Mouse (Mus musculus) c-Kit-positive CD71-negative TER-119-negative erythroid progenitor cells, embryonic 14.5 days (primary cell): ENCODE results near the gene Larp1b.

ENCODE experiments used
- DNase-seq: peaks from one replicate; pipeline ENCODE4 v3.0.0-alpha.2; 2013; ENCODE audit warnings: low read depth

Larp1b gene

DNA sequence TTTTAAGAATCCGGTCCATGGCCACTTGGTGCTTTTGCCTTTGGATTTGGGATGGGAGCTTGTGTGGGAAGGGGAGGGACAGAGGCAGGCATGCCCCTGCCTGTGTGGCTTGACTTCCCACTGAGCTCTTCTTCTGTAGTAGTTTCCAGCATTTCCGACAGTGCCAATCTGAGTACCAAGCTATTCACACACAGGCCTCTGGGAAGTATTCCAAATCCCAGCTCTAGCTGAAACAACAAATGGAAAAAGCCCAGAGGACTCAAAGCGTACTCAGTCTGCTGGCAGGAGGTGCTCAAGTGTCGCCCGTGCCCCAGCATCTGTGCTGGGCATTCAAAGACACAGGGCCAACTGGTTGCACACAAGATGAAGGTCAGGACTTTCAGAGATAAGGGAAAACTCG, 72.4 kb downstream of the Larp1b start:
- no peak for DNase-seq

DNA sequence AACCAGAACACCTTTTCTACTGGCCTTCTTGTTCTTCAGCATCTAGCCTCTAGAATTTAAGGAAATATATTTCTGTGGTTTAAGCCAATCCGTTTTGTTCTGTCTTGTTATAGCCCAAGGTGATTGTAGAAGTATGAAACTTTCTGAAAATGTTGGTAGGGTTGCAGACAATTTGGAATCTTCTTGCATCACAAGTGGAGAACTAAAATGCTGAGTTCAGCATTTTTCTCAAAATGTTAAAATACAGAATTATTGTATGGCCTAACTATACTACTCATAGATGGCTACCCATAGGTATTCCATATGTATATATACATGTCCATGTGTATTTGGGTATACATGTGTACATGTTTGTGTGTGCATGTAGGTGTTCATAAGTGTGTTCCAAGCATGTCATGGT, 81.1 kb downstream of the Larp1b start:
- no peak for DNase-seq

DNA sequence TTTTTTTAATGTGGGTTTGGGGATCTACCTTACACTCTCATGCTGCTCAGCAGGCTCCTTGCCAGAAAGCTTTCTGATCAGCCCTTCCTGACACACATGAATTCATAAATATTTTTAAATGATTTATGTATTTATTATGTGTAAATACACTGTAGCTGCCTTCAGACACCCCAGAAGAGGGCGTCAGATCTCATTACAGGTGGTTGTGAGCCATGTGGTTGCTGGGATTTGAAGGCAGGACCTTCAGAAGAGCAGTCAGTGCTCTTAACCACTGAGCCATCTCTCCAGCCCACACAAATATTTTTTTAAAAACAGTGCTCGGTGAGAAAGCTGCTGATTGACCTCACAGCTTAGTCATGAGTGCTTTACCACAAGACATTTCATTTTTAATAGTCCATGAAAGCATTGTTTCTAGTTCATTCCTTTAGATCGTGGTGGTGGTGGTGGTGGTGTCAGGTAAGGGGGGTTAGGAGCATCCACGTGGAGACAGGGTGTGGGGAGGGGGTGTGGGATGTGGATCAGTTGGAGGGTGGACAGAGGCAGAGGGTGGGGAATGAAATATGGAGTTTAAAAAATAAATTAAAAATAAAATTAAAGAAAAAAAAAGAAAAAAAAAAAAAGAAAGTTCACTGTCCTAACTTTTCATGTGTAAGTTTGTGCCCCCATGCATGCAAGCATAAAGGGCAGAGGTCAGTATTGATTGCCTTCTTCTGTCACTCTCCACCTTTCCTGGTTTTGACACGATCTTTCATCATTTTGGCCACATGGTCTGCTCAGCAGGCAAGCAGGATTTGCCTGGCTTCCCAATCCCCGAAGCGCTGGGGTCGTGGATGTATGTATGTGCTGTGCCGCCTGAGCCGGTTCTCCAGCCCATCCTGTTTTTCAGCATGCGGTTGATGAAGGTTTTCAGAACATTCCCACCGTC, 81.9 kb downstream of the Larp1b start:
- no peak for DNase-seq

DNA sequence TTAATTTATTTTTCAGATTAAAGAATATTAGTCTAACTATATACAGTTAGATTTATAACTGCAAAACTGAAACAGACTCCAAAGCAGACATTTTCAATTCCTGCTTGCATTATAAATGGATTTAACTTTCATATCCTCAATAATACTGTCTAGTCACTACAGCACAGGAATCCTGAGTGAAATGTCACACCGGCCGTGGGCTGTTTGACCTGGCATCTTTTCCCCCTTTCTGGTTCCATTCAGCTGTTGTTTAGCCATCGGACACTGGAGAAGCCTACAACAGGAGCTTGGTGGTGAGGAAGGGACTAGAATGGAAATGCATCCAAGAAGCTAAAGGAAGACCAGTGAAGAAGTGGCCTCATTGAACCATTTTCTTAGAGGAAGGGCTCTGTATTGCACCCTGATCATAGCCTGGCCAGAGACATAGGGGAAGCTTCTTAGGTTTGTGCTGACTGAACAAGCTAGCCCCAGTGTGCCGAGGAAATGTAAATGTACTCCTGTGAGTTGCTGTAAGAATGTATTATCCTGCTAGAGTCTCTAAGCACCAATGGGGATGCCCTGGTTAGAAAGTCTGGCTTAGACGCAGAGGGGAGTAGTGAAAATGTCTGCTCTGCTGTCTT, 88.8 kb downstream of the Larp1b start:
- no peak for DNase-seq

DNA sequence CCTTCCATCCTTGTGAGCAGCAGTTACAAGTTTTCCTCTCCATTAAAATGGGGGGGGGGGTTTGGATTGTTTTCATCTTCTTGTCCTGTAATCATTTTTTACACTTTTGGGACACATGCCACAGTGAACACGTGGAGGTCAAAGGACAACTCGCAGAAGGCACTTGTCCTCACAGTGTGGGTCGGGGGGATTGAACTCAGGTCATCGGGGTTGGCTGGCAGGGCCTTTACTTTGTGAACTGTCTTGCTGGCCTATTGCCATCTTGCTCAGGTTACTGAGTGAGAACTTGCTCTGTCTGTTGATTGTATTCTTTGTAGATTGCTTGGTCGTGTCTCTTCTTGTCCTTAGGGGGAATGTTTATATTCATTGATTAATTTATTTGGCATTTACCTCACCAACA, 91.6 kb downstream of the Larp1b start:
- DNase-seq, result no peak

DNA sequence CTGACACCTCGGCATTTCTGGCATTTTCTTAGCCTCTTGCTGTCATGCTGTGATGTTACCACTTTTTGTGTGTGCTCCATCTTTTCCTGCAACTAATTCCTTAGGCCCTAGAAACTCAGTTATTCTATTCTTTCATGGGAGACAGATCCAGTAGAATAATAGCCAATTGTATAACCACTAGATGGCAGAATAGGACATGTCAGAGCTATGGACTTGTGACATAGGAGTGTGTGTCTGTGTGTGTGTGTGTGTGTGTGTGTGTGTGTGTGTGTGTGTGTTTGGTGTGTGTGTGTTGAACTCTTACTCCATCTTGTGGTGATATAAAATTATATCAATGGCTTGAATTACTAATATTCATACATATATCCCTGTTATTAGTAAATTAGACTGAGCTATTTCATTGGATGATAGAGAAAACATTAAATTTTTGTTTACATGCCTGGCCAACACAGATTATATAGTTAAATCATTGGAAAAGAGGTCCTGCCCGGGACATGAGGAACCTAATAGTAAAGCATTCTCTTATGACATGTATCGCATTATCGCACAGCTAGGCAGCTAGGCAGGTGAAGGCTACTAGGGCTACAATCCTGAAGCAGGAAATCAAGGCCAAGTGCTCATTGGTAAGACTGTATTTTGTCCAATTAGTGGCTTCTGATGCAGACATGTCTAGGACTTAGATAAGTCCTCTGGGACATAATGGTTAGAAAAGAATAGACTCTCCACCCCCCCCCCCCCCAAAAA, 92.7 kb downstream of the Larp1b start:
- DNase-seq, result no peak

DNA sequence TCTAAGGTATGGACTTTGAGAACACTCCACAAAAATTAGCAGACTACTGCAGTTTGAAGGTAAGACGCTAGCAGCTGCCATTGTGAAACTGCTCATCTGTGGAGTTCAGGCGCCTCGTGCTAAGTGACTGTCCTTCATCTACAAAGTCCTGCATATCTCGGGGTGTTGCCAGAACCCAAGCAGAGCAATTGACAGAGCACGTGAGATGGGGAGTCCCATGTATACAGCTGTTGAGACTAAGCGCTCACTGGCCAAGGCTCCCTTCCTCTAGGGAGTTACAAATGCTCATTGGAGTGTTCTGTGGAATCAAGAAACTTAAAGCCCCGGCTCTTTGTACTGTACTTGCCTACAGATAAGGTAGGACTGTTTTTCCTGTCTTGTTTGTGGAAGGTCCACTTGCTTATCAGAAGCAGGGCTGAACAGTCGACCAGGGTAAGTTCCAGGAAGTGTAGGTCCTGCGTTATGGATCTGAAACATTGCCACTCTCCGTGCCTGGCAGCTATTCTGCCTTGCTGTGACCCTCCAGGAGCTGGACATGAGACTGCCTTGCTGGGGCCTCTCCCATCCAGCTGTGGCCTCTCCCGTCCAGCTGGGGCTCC, 94.2 kb downstream of the Larp1b start:
- no peak for DNase-seq

DNA sequence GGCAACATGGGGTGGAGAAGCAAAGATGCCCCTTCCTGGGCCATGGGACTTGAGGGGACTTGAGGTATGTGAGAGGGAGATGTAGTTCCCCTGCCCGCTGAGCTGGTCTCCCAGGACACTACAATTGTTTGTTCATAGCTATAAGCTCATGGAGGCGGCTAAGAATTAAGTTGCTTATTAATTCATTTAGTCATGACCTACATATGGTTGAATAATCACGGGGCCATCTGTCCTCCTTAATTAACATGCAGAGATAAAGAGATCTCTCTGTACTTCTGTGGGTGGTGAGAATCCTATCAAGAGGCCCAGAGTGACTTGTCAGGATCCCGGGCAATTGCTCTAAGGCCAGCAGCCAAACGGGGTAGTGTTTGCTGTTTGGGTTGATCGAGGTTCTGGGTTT, 98.2 kb downstream of the Larp1b start:
- no peak for DNase-seq

DNA sequence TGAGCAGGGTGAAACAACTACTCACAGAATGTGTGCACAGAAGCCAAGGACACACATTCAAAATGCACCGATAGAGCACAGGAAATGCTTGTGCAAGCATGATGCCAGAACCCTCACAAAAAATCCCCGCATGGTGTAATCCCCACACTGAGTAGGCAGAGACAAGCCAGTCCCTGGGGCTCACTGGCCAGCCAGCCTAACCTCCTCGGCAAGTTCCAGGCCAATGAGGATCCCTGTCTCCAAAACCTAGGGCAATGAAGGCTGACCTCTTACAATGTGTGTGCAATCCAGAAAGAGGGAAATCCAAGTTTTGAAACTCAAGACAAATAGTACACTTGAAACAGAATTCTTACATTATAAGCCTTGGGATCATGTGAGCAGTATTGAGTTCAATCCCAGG, 103.7 kb downstream of the Larp1b start:
- DNase-seq, result no peak

DNA sequence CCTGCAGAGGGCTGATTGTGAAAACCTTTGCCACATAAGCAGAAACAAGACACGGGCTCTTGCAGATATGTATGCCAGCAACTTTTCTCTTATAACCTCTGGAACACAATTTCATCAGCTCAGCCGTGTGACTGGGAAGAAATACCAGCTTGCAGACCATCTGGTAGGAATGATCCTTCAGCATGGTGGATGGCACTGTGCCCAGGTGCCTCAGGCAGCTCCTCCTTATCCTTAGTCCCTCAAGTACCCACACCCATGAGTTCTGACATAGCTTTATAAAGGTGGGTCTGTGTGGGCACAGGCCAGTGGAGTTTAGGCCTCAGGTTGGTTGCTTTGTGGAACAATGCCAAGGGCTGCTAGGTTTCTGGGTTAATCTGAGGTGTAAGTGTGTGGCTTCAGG, 108.8 kb downstream of the Larp1b start:
- DNase-seq, result no peak

DNA sequence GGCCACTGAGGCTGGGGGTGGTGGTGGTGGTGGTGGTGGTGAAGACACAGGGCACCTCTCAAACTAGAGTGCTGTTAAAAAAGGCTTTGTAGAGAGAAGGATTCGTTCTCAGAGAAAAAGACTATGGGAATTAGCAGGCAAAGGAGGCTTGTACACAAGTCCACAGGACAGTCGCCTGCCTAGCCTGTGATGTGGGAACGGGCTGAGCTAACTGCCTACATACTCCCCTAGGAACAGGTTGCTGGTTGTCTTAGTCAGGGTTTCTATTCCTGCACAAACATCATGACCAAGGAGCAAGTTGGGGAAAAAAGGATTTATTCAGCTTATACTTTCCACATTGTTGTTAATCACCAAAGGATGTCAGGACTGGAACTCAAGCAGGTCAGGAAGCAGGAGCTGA, 109.6 kb downstream of the Larp1b start:
- no peak for DNase-seq

DNA sequence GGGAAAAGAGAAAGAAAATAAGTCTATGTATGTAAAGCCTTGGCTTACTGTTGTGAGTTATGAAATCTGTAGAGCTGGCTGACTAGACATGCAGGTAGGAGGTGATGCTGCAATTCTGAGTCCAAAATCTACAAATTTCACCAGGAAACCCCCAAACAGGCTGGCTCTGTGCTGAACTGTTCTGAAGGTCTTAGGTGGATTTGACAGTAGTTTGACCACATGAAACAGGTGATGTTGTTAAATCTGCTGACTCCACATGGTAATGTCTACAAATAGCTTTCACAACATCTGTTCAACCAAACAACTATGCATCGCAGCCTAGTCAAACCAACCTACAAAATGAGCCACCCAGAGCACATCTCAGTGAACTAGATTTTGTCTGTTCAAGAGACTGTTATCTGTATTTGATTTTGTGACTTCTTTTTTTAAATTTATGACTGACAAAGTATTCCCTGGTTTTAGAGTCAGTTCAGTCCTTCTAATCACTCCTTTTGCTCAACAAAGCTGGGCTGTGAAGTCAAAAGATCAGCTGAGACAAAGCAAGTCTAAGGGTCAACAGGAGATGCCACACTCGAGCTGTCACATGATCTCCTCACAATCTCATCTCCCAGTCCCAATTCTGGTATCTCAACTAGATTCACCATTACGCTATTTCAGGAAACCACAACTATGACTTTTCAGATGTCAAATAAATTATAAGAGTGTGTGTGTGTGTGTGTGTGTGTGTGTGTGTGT, 112.4 kb downstream of the Larp1b start:
- no peak for DNase-seq

DNA sequence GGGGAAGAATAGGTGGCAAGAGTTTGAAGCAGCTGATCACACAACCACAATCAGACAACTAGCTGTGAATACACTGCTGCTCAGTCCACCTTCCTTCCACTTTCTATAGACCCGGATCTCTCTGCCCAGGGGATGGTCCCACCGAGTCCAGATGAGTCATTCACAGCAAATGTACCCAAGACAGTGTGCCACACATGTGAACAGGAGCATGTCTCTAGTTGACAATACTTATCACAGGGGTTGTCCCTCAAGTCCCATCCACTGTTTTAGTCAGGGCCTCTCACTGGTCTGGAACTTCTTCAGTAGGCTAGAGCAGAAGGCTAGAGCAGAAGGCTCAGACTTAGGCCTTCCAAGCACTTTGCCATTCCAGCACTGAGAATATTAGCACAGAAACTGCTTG, 113.1 kb downstream of the Larp1b start:
- DNase-seq, result no peak

DNA sequence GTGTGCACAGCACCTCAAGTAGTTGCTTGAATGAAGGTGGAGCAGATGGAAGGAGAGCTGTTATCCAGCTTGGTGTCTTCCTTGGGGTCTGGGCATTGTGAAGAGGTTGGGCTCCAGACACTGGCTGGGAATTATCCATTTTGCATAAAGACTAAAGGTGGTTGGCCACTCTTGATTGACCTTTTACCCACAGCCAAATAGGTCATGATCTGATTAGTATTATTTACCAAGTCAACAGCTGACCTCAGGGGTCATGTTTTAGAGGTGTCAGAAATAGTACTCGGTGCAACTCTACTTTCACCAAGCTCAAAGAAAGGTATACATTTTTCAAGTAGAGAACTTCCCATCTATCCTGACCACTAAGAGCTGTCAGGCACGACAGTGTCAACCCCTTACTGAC, 115.7 kb downstream of the Larp1b start:
- DNase-seq, result no peak

DNA sequence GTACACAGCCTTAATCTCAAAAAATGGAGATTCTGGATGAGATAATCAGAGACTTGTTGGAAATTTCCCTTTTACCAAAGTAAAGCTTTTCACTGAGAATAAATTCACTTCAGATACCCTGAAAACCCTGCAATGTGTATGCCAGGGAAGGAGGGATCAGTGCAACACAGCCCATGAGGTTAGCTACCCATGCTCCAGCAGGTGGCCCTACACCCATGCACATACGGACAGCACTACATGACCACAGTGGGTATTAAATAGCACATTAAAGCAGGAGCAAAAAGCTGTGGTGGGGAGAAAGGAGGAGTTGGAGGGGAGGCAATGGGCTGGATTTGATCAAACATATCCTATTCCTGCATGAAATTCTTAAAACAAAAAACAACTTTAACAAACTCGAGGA, 120.9 kb downstream of the Larp1b start:
- no peak for DNase-seq

DNA sequence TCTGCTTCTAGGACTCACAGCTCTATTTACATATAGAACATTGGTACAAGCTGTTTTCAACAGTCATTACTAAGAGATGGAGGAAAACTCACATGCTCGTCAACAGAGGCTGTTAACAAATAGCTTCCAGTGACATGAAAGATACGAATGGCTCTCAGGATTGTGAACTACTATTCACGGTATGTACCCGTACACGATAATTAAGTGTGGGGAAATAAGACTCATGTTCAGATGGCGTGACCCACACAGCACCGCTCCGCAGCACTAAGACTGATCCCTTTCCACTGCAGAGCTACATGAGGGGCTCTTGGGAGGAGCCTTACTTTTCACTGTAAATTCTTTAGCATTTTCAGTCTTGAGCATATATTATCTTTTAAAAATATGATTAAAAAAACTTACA, 125.7 kb downstream of the Larp1b start:
- no peak for DNase-seq

DNA sequence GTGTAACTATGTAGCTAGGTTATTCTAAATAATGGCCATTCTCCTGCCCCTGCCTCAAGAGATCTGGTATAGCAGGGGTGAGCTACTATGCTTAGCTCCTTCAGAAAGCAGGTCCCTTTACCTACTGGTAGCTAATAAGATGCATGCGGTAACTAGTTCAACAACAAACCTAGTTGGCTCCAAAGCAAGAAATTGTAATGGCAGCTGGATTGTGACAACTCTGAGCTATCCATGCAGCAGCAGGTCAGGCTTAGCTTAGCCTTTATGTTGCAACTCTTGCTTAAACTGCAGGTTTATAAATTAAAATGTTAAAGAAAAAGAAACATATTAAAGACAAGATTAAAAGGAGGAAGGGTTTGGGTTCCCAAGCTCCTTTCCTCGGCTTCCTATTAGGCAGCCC, 129.0 kb downstream of the Larp1b start:
- DNase-seq, result no peak

DNA sequence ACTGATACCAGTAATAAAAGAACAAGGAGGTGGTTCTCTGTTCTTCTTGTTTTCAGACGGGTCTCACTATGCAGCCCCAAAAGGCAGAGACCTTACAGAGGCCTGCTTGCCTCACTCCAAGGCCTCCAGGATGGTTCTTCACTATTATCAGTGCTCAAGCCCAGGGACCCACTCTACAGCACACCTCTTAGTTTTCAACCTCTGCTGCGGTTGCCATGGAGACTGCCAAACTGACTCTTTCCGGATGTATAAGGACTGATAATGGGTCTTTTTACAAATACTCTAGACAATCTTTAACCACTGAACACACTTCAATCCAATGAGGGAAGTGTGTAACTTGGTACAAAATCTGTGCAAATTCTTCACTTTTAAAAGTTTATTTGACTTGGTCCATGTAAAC, 131.1 kb downstream of the Larp1b start:
- DNase-seq, result peak; percentile 14

DNA sequence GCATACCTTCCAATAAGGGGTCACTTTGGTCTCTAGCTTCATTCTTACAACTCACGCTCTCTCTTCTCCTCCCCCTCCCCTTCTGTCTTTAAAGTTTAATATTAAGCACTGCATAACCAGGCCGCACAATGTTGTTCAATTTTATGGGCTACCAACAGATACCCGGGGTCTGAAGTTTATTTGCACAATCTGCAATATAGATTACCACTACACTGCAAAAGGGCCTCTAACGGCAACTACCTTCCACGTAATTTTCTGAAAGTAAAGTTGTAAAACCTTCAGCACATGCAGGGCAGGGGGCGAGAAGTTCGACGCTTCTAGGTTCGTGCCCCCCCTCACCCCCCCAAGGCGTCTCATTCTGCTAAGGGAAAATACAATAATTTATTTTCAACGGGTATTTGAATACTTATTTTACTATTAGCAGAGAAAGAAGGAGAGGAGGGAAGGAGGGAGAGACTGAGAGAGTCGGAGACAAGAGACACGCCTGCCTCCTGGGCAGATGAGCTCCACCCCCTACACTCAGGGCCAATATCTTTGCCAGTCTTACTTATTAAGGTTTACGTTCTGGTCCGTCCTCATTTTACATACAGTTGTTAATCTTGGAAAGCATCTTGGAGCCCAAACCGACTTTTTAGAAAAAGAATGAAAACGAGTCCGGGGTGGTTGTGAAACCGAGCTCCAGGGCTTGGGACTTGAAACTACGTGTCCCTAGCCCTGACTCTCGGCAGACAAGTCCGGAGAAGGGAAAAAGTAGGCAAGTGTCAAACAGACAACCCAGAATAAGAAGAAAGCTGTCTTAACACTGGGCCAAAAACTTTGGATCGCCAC, 132.1 kb downstream of the Larp1b start:
- peak; percentile 28 for DNase-seq

DNA sequence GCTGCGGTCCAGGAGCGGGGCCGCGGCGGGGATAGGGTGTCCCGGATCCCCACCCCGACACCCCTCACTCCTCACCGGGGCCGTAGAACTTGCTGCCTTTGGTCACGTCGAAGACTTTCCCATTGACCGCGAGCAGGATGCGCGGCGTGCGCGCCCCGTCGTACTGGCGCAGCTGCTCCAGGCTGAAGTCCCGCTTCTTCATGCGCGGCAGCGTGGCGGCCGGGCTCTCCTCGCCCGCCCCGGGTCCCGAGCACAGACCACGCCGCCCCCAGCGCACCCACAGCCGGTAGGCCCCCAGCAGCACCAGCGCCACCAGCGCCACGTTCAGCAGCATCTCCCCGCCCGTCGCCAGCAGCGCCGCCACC, 132.9 kb downstream of the Larp1b start:
- DNase-seq, result peak; percentile 4
